Mouse (Mus musculus) neural tube, embryonic 15.5 days (tissue): Measurements from ENCODE around the gene Dusp10. TPM values are rescaled to one million over a fixed set of nuclear protein-coding genes. Genes with fewer than 3 reads are reported as not detected.

Source experiments
- ATAC-seq: fragments of 200-750 bp; cut with Nextera tagmentation; 2 replicates; pipeline ENCODE4 v1.8.0; 2017; ENCODE audit warnings: mild to moderate bottlenecking, moderate TSS enrichment, moderate library complexity; ENCODE audit not compliant: low FRiP score
- H3K27ac ChIP-seq: fragments of 300-500 bp; sonication (generic); replicated peaks from 2 replicates; pipeline ENCODE4 v1.5.1; 2015; ENCODE audit warnings: mild to moderate bottlenecking, inconsistent platforms
- H3K27me3 ChIP-seq: fragments of 300-500 bp; sonication (generic); replicated peaks from 2 replicates; pipeline ENCODE4 v1.6.1; 2015; ENCODE audit warnings: inconsistent platforms
- H3K36me3 ChIP-seq: fragments of 300-500 bp; sonication (generic); 2 replicates; pipeline ENCODE4 v1.6.1; 2015; ENCODE audit warnings: inconsistent platforms
- H3K4me1 ChIP-seq: fragments of 300-500 bp; sonication (generic); 2 replicates; pipeline ENCODE4 v1.6.1; 2015; ENCODE audit warnings: inconsistent platforms
- H3K4me2 ChIP-seq: fragments of 300-500 bp; sonication (generic); 2 replicates; pipeline ENCODE4 v1.6.1; 2015; ENCODE audit warnings: inconsistent platforms, mild to moderate bottlenecking, moderate library complexity
- H3K4me3 ChIP-seq: fragments of 300-500 bp; sonication (generic); replicated peaks from 2 replicates; pipeline ENCODE4 v1.5.1; 2015; ENCODE audit warnings: mild to moderate bottlenecking, inconsistent platforms
- H3K9ac ChIP-seq: fragments of 300-500 bp; sonication (generic); replicated peaks from 2 replicates; pipeline ENCODE4 v1.6.1; 2015; ENCODE audit warnings: mild to moderate bottlenecking, inconsistent platforms
- H3K9me3 ChIP-seq: fragments of 300-500 bp; sonication (generic); replicated peaks from 2 replicates; pipeline ENCODE4 v1.6.1; 2016; ENCODE audit warnings: inconsistent platforms
- WGBS: fragments of 180-500 bp; shearing (Covaris S2); methylation state at CpG from one replicate; pipeline ENCODE4 v1.1.7; 2015; ENCODE audit warnings: mixed read lengths; 5-methylcytosine and 5-hydroxymethylcytosine counted together
- polyA plus RNA-seq: library from polyadenylated mRNA; unstranded; fragments of >200 nt; fragmentation: Nextera tagmentation; extraction: Ambion mirVana; gene quantifications from 2 replicates; pipeline ENCODE4 v1.2.1, GENCODE M21; 2015

The Dusp10 gene
- polyA plus RNA-seq, 1 experiment from 2014 or later = 5.2 TPM

DNA sequence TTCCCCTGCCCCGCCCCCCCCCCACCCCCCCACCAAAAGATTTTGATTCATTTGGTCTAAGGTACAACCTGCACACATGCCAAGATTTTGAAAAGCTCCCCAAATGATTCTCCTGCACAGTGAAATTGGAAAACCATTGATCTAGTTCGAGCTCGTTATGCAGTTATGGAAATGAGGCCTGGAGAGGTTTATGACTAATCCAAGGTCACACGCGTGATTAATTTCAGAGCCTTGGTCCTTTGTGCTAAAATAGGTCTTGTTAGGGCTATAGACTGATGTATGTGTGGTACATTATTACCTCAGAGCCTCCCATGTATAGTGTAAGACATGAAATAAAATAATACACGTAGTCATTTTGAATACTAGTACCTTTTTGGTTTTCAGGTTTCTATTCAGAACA, 30.3 kb downstream of the Dusp10 start:
- Histone ChIP-seq H3K4me3 (no peak overlapping the region), H3K9ac (no peak overlapping the region), H3K4me2 (no peak overlapping the region), H3K27ac (no peak overlapping the region), H3K4me1 (peaks cover 17% of the 10 kb centered on the region), H3K9me3 (no peaks in the 10 kb centered on the region), H3K36me3 (no peaks in the 10 kb centered on the region), H3K27me3 (no peaks in the 10 kb centered on the region)
- 78% methylated on average over 6 of the region's 6 CpGs for WGBS
- no peak for ATAC-seq

DNA sequence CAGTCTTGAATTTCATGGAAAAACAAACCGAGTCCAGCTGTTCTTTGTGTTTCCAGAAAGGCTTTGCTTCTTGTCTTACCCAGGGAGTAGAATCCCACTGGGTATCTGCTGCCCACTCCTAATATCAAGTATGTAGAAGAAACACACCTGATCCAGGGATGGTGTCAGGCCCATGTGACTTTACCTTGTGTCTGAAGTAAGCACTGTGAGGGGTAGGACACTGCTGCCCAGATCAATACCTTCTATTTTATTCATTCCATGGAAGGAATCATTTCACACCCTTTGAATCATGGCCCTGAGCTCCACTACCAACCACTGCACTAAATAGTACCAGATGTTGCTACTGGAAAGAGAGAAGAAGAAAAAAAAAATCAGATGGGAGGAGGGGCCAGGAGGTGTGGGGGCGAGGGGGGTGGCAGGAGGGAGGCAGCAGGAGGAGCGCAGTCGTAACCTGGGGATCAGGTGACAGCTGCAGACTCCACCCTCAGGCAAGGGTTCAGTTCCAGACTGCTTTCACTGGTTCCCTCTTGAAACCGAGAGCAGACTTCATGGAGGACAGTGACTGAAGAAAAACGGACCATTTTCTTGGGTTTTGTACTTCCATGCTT, 33.1 kb downstream of the Dusp10 start:
- Histone ChIP-seq H3K27ac (no peak overlapping the region), H3K4me1 (peaks cover 9% of the 10 kb centered on the region; the same call in 1 of the 2 replicates), H3K9me3 (no peaks in the 10 kb centered on the region), H3K27me3 (no peaks in the 10 kb centered on the region), H3K4me3 (no peak overlapping the region), H3K4me2 (no peak overlapping the region), H3K36me3 (no peaks in the 10 kb centered on the region), H3K9ac (no peak overlapping the region)
- ATAC-seq = no peak
- WGBS = 63% methylated on average over 6 of the region's 6 CpGs

DNA sequence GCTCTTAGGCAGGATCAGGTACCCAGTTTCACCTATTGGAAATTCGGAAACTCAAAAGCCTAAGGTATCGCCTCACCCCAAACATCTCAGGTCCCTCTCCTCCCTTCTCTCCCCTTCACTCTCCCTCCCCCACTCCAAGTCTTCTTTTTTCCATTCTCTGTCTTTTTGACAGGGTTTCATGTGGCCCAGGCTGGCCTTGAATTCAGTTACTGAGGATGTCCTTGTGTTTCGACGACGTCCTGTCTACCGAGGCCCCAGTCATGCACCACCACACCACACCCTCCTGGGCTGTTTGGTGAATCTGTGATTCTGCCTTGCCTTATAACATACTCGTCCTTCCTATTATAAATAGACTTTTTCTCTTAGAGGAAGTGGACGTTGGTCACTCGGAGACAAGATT, 34.7 kb downstream of the Dusp10 start:
- ATAC-seq = no peak
- Histone ChIP-seq H3K36me3 (no peaks in the 10 kb centered on the region), H3K4me3 (no peak overlapping the region), H3K27me3 (no peaks in the 10 kb centered on the region), H3K4me1 (0 out of 2 replicates have a peak, but pooled peaks cover 6% of the 10 kb centered on the region), H3K9me3 (no peaks in the 10 kb centered on the region), H3K27ac (no peak overlapping the region), H3K9ac (no peak overlapping the region), H3K4me2 (no peak overlapping the region)
- WGBS = 90% methylated on average over 9 of the region's 9 CpGs

- Histone ChIP-seq H3K4me3 (no peak overlapping the region), H3K4me1 (0 out of 2 replicates have a peak, but pooled peaks cover 6% of the 10 kb centered on the region), H3K4me2 (no peak overlapping the region), H3K27me3 (no peaks in the 10 kb centered on the region), H3K36me3 (no peaks in the 10 kb centered on the region), H3K9me3 (no peaks in the 10 kb centered on the region), H3K9ac (no peak overlapping the region), H3K27ac (no peak overlapping the region)
- ATAC-seq = no peak
- WGBS = 81% methylated on average over 10 of the region's 10 CpGs
These were observed 35.7 kb downstream of the Dusp10 start for GRCm38 (mm10) chr1:184048675-184049418.

GRCm38 (mm10) chr1:184051286-184051685, 38.2 kb downstream of the Dusp10 start:
- no peak for ATAC-seq
- WGBS = 88% methylated on average over 1 of the region's 1 CpGs
- Histone ChIP-seq H3K9ac (no peak overlapping the region), H3K27me3 (no peaks in the 10 kb centered on the region), H3K4me2 (no peak overlapping the region), H3K9me3 (no peaks in the 10 kb centered on the region), H3K4me1 (0 out of 2 replicates have a peak, but pooled peaks cover 6% of the 10 kb centered on the region), H3K27ac (no peak overlapping the region), H3K36me3 (no peaks in the 10 kb centered on the region), H3K4me3 (no peak overlapping the region)

- Histone ChIP-seq H3K9me3 (no peaks in the 10 kb centered on the region), H3K4me3 (no peak overlapping the region), H3K27ac (no peak overlapping the region), H3K36me3 (no peaks in the 10 kb centered on the region), H3K4me2 (no peak overlapping the region), H3K27me3 (no peaks in the 10 kb centered on the region), H3K9ac (no peak overlapping the region), H3K4me1 (0 out of 2 replicates have a peak, but pooled peaks cover 6% of the 10 kb centered on the region)
- WGBS = 42% methylated on average over 6 of the region's 6 CpGs
- no peak for ATAC-seq
These were observed 38.7 kb downstream of the Dusp10 start for GRCm38 (mm10) chr1:184051824-184052223.

DNA sequence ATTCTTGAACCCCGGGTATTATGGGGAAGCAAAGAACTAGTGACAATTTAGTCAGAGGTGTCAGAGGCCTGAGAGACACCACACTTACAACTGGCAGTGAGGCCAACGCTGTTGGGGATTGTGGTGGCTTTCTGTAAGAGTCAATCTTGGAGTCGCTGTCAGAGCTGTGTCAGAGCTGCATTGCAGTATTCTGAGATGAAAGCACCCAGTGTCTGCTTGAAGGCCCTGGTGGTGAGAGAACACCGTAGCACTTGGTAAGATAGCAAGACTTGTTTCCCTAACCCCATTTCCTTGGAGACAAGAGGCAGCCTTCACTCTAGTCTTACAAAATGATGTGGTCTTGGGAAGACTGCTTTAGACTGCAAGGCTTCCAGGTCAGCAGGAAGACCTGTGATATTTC, 39.2 kb downstream of the Dusp10 start:
- Histone ChIP-seq H3K9ac (no peak overlapping the region), H3K4me1 (0 out of 2 replicates have a peak, but pooled peaks cover 6% of the 10 kb centered on the region), H3K4me3 (no peak overlapping the region), H3K9me3 (no peaks in the 10 kb centered on the region), H3K4me2 (no peak overlapping the region), H3K27me3 (no peaks in the 10 kb centered on the region), H3K27ac (no peak overlapping the region), H3K36me3 (no peaks in the 10 kb centered on the region)
- ATAC-seq = no peak
- 76% methylated on average over 4 of the region's 4 CpGs for WGBS

DNA sequence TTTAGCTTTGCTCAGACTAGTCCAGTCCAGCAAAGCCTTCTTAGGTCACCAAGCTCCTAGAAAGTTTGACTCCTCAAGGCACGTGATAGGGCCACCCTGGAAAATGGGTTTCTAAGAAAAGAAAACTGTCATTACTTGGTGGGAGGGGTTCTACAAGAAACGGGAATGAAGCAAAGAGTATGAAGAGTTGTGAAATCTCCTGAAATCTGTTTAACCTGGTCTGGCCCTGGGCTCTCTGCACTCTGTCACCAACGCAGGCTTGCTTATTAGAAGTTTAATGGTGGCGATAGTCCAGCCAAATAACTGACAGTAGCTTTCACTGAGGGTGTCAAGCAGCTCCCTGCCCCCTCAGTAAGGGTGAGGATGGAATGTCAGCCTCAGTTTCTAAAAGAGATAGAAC, 40.0 kb downstream of the Dusp10 start:
- Histone ChIP-seq H3K4me2 (no peak overlapping the region), H3K36me3 (no peaks in the 10 kb centered on the region), H3K9ac (no peak overlapping the region), H3K27me3 (no peaks in the 10 kb centered on the region), H3K9me3 (no peaks in the 10 kb centered on the region), H3K4me1 (0 out of 2 replicates have a peak, but pooled peaks cover 6% of the 10 kb centered on the region), H3K27ac (no peak overlapping the region), H3K4me3 (no peak overlapping the region)
- ATAC-seq = no peak
- WGBS = 85% methylated on average over 4 of the region's 4 CpGs

- H3K27me3 ChIP-seq = no peaks in the 10 kb centered on the region
- H3K27ac ChIP-seq = no peak overlapping the region
- H3K36me3 ChIP-seq = no peaks in the 10 kb centered on the region
- H3K4me1 ChIP-seq = 0 out of 2 replicates have a peak, but pooled peaks cover 6% of the 10 kb centered on the region
- no peak overlapping the region for H3K9ac ChIP-seq
- no peak overlapping the region for H3K4me3 ChIP-seq
- H3K4me2 ChIP-seq = no peak overlapping the region
- H3K9me3 ChIP-seq = no peaks in the 10 kb centered on the region
- WGBS = 92% methylated on average over 4 of the region's 4 CpGs
- no peak for ATAC-seq
These were observed 40.6 kb downstream of the Dusp10 start for GRCm38 (mm10) chr1:184053711-184054110.

DNA sequence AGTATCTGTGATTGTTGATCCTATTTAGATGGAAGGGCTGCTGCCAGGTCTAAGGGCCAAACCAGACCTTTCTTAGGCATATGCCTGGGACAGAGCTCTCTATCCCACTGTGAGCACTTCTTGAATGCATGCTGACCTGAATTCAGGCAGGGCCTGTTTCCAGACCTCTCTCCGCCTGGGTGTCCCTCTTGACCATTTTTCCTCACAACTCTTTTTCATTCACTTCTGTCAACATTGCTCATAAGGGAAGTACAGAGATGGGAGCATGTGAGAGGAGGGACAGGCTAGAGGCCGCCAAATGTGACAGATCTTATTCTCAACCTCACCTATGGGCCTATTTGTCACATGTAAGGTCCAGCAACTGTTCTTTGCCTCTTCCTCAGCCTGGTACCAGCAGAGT, 41.1 kb downstream of the Dusp10 start:
- Histone ChIP-seq H3K4me1 (0 out of 2 replicates have a peak, but pooled peaks cover 6% of the 10 kb centered on the region), H3K36me3 (no peaks in the 10 kb centered on the region), H3K4me3 (no peak overlapping the region), H3K4me2 (no peak overlapping the region), H3K9me3 (no peaks in the 10 kb centered on the region), H3K27me3 (no peaks in the 10 kb centered on the region), H3K27ac (no peak overlapping the region), H3K9ac (no peak overlapping the region)
- WGBS = 79% methylated on average over 2 of the region's 2 CpGs
- ATAC-seq = no peak

DNA sequence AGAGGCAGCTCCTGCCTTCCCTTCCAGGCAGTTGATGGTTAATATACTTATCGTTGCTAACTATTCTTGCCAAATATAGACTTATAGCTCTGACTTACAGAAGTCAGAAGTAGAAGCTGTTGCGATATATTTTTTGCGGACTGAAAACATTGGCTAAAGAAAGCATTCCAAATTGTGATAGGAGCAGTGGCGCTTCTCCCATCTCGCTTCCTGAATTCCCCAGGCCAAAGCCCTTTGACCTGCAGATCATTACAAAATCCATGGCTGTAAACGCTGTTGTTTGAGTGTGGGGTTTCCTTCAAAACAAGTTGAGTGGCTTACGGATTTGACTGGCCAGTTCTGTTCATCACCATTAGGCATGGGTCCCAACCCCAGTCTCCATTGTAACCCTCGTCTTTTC, 45.1 kb downstream of the Dusp10 start:
- no peaks in the 10 kb centered on the region for H3K36me3 ChIP-seq
- no peaks in the 10 kb centered on the region for H3K4me1 ChIP-seq
- H3K4me2 ChIP-seq = no peak overlapping the region
- WGBS = 85% methylated on average over 8 of the region's 8 CpGs
- no peak overlapping the region for H3K9ac ChIP-seq
- no peaks in the 10 kb centered on the region for H3K27me3 ChIP-seq
- no peaks in the 10 kb centered on the region for H3K9me3 ChIP-seq
- no peak overlapping the region for H3K27ac ChIP-seq
- no peak overlapping the region for H3K4me3 ChIP-seq
- ATAC-seq = no peak

DNA sequence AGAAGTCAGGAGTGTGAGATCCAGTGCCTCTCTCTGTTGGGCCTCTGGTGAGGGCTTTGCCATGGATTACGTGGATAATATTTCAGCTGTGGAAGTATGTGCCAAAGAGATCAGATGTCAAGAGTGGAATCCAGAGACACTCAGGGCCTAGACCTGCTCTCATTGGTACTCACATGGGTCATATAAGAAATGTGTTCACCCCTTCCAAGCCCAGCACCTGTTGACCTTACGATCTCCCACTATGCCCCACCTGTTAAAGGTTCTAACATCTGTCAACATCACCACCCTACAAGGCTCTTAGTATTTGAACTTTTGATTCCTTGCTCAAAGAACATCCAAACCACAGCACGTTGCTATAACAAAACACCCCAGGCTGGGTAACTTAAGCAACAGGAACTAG, 46.7 kb downstream of the Dusp10 start:
- H3K4me1 ChIP-seq = no peaks in the 10 kb centered on the region
- H3K27ac ChIP-seq = no peak overlapping the region
- no peak overlapping the region for H3K9ac ChIP-seq
- H3K9me3 ChIP-seq = no peaks in the 10 kb centered on the region
- no peaks in the 10 kb centered on the region for H3K27me3 ChIP-seq
- no peak overlapping the region for H3K4me3 ChIP-seq
- no peak for ATAC-seq
- 95% methylated on average over 3 of the region's 3 CpGs for WGBS
- no peaks in the 10 kb centered on the region for H3K36me3 ChIP-seq
- no peak overlapping the region for H3K4me2 ChIP-seq
